Mouse (Mus musculus): ENCODE data around the gene Sec23b. TPM values are rescaled to one million over a fixed set of nuclear protein-coding genes. Genes with fewer than 3 reads are reported as not detected.
A peak's percentile ranks its signal among the peaks of the same experiment; 100 is the strongest.

Sec23b gene
- 71.1 and 73.1 TPM in 2 replicates for polyA plus RNA-seq (2014; fragmentation: Nextera tagmentation; extraction: Ambion mirVana)

- peak within 1 kb of the TSS; percentile 65 for H3K9ac ChIP-seq (ENCODE audit: low read length)
- H3K27me3 ChIP-seq (replicated peaks; ENCODE audit: control insufficient read depth, insufficient read depth, low read length) = no peaks in the 10 kb centered on the region
- ATAC-seq (peak; percentile 99), DNase-seq (ENCODE audit: low spot score) (peak; percentile 98)
- H3K27ac ChIP-seq (ENCODE audit: low read depth, low read length) = peak within 1 kb of the TSS; percentile 75
- peaks cover 4% of the 10 kb centered on the region; the same call in 1 of the 2 replicates for H3K4me1 ChIP-seq (ENCODE audit: control insufficient read depth, insufficient read depth, low read length)
- no peaks in the 10 kb centered on the region for H3K9me3 ChIP-seq (replicated peaks; ENCODE audit: control insufficient read depth, low read length)
- under 1% methylated on average over 44 of the region's 44 CpGs for WGBS
- peaks cover 5% of the 10 kb centered on the region; the same call in 1 of the 2 replicates for H3K36me3 ChIP-seq (ENCODE audit: control insufficient read depth, insufficient read depth, low read length)
- peak within 1 kb of the TSS; percentile 64 for H3K4me3 ChIP-seq (ENCODE audit: low read depth, low read length)
- peak within 1 kb of the TSS; percentile 64 for H3K4me2 ChIP-seq (ENCODE audit: low read length)
Observed at GRCm38 (mm10) chr2:144555820-144556552, at the start of gene Sec23b. Sec23b (plus strand) TSS chr2:144556229.

DNA sequence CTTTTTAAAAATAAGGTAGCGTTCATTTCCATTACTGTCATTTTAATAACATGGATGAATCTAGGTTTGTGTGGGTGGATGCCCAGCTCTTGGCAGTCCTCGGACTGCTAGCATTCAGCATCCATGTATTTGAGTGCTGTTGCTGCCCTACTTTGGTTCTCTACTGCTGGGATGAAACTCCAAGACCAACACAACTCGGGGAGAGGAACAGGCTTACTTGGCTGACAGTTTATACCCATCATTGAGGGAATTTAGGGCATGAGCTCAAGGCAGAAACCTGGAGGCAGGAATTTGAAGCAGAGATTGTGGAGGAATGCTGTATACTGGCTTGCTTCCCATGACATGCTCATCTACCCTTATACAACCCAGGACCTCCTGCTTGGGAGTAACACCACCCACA is 41.4 kb upstream of the Sec23b start:
- Histone ChIP-seq H3K27me3 (replicated peaks; ENCODE audit: control insufficient read depth, insufficient read depth, low read length) (no peaks in the 10 kb centered on the region), H3K4me2 (ENCODE audit: low read length) (no peak overlapping the region), H3K9me3 (replicated peaks; ENCODE audit: control insufficient read depth, low read length) (no peaks in the 10 kb centered on the region), H3K27ac (ENCODE audit: low read depth, low read length) (no peak overlapping the region), H3K9ac (ENCODE audit: low read length) (no peak overlapping the region), H3K36me3 (ENCODE audit: control insufficient read depth, insufficient read depth, low read length) (no peaks in the 10 kb centered on the region), H3K4me3 (ENCODE audit: low read depth, low read length) (no peak overlapping the region), H3K4me1 (ENCODE audit: control insufficient read depth, insufficient read depth, low read length) (no peaks in the 10 kb centered on the region)
- ATAC-seq (no peak), DNase-seq (ENCODE audit: low spot score) (no peak)
- 85% methylated on average over 3 of the region's 3 CpGs for WGBS

- Histone ChIP-seq H3K4me3 (ENCODE audit: low read depth, low read length) (no peak overlapping the region), H3K4me1 (ENCODE audit: control insufficient read depth, insufficient read depth, low read length) (no peaks in the 10 kb centered on the region), H3K27me3 (replicated peaks; ENCODE audit: control insufficient read depth, insufficient read depth, low read length) (no peaks in the 10 kb centered on the region), H3K9me3 (replicated peaks; ENCODE audit: control insufficient read depth, low read length) (no peaks in the 10 kb centered on the region), H3K9ac (ENCODE audit: low read length) (no peak overlapping the region), H3K4me2 (ENCODE audit: low read length) (no peak overlapping the region), H3K36me3 (ENCODE audit: control insufficient read depth, insufficient read depth, low read length) (no peaks in the 10 kb centered on the region), H3K27ac (ENCODE audit: low read depth, low read length) (no peak overlapping the region)
- DNase-seq (ENCODE audit: low spot score) = no peak
- 75% methylated on average over 3 of the region's 3 CpGs for WGBS
- no peak for ATAC-seq
Observed at GRCm38 (mm10) chr2:144519772-144520171, 36.3 kb upstream of the Sec23b start.

DNA sequence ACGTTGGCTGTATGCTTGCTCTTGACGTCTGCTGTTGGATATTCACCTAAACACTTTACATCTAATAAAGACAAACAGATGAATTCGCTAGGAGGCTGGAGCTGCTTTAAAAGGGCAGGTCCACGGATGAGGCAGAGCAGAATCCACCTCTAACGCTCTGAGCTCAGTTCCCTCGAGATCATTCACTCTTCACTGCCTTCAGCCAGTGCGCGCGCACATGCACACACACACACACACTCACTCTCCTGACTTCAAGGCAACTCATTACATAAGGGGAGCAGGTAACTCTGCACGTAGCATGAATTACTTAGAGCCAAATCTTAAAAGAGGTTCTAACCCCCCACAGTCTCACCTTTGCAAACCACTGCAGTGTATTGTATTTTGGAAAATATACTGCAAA is 30.2 kb upstream of the Sec23b start:
- DNase-seq (ENCODE audit: low spot score) (no peak), ATAC-seq (no peak)
- H3K4me3 ChIP-seq (ENCODE audit: low read depth, low read length) = no peak overlapping the region
- H3K9ac ChIP-seq (ENCODE audit: low read length) = no peak overlapping the region
- H3K27me3 ChIP-seq (replicated peaks; ENCODE audit: control insufficient read depth, insufficient read depth, low read length) = 0 out of 2 replicates have a peak, but pooled peaks cover 5% of the 10 kb centered on the region
- no peak overlapping the region for H3K4me2 ChIP-seq (ENCODE audit: low read length)
- H3K27ac ChIP-seq (ENCODE audit: low read depth, low read length) = no peak overlapping the region
- peaks cover 8% of the 10 kb centered on the region; the same call in 1 of the 2 replicates for H3K4me1 ChIP-seq (ENCODE audit: control insufficient read depth, insufficient read depth, low read length)
- 48% methylated on average over 10 of the region's 10 CpGs for WGBS
- H3K36me3 ChIP-seq (ENCODE audit: control insufficient read depth, insufficient read depth, low read length) = peaks cover 5% of the 10 kb centered on the region; the same call in 1 of the 2 replicates
- no peaks in the 10 kb centered on the region for H3K9me3 ChIP-seq (replicated peaks; ENCODE audit: control insufficient read depth, low read length)

- Histone ChIP-seq H3K27ac (ENCODE audit: low read depth, low read length) (peak within 1 kb of the TSS; percentile 97), H3K4me1 (ENCODE audit: control insufficient read depth, insufficient read depth, low read length) (peaks cover 8% of the 10 kb centered on the region; the same call in 1 of the 2 replicates), H3K4me2 (ENCODE audit: low read length) (peak within 1 kb of the TSS; percentile 80), H3K4me3 (ENCODE audit: low read depth, low read length) (peak within 1 kb of the TSS; percentile 91), H3K27me3 (replicated peaks; ENCODE audit: control insufficient read depth, insufficient read depth, low read length) (0 out of 2 replicates have a peak, but pooled peaks cover 5% of the 10 kb centered on the region), H3K36me3 (ENCODE audit: control insufficient read depth, insufficient read depth, low read length) (peaks cover 12% of the 10 kb centered on the region), H3K9ac (ENCODE audit: low read length) (peak within 1 kb of the TSS; percentile 90), H3K9me3 (replicated peaks; ENCODE audit: control insufficient read depth, low read length) (no peaks in the 10 kb centered on the region)
- WGBS = under 1% methylated on average over 56 of the region's 56 CpGs
- DNase-seq (ENCODE audit: low spot score) = peak; percentile 99
- ATAC-seq = peak; percentile 98
Observed at GRCm38 (mm10) chr2:144526981-144527820, 28.8 kb upstream of the Sec23b start, which contains the start of the genes Dzank1 and Polr3f. Dzank1 (minus strand) TSS chr2:144527414. Polr3f (plus strand) TSS chr2:144527718.

DNA sequence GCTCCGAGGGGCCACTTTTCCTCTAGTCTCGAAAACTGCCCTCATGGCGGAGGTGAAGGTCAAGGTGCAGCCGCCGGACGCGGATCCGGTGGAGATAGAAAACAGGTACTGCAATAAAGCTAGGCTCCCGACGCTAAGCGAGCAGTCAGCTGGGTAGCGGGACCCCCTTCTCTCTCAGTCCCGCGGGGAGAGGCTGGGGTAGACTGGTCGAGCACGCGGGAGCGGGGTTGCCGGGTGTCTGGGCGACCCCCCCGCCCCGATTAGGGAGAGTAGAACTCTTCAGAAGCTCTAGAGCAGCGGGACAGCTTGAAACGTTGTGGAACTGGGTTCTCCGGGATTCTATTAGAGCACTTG is 28.2 kb upstream of the Sec23b start:
- peak overlapping the region; percentile 97 for H3K27ac ChIP-seq (ENCODE audit: low read depth, low read length)
- 0% methylated on average over 25 of the region's 25 CpGs for WGBS
- H3K4me2 ChIP-seq (ENCODE audit: low read length) = peak overlapping the region; percentile 80
- ATAC-seq (peak; percentile 71), DNase-seq (ENCODE audit: low spot score) (no peak)
- H3K9ac ChIP-seq (ENCODE audit: low read length) = peak overlapping the region; percentile 90
- H3K4me3 ChIP-seq (ENCODE audit: low read depth, low read length) = peak overlapping the region; percentile 91
- 0 out of 2 replicates have a peak, but pooled peaks cover 5% of the 10 kb centered on the region for H3K27me3 ChIP-seq (replicated peaks; ENCODE audit: control insufficient read depth, insufficient read depth, low read length)
- no peaks in the 10 kb centered on the region for H3K9me3 ChIP-seq (replicated peaks; ENCODE audit: control insufficient read depth, low read length)
- H3K4me1 ChIP-seq (ENCODE audit: control insufficient read depth, insufficient read depth, low read length) = peaks cover 8% of the 10 kb centered on the region; the same call in 1 of the 2 replicates
- H3K36me3 ChIP-seq (ENCODE audit: control insufficient read depth, insufficient read depth, low read length) = peaks cover 15% of the 10 kb centered on the region

GRCm38 (mm10) chr2:144537123-144537522 is 18.9 kb upstream of the Sec23b start:
- H3K27me3 ChIP-seq (replicated peaks; ENCODE audit: control insufficient read depth, insufficient read depth, low read length) = no peaks in the 10 kb centered on the region

GRCm38 (mm10) chr2:144541246-144541645 is 14.8 kb upstream of the Sec23b start:
- Histone ChIP-seq H3K4me3 (ENCODE audit: low read depth, low read length) (no peak overlapping the region), H3K9me3 (replicated peaks; ENCODE audit: control insufficient read depth, low read length) (no peaks in the 10 kb centered on the region), H3K9ac (ENCODE audit: low read length) (no peak overlapping the region), H3K27ac (ENCODE audit: low read depth, low read length) (no peak overlapping the region), H3K36me3 (ENCODE audit: control insufficient read depth, insufficient read depth, low read length) (peaks cover 85% of the 10 kb centered on the region), H3K27me3 (replicated peaks; ENCODE audit: control insufficient read depth, insufficient read depth, low read length) (no peaks in the 10 kb centered on the region), H3K4me2 (ENCODE audit: low read length) (no peak overlapping the region), H3K4me1 (ENCODE audit: control insufficient read depth, insufficient read depth, low read length) (no peaks in the 10 kb centered on the region)
- peak; percentile 13 for DNase-seq (ENCODE audit: low spot score)
- WGBS = 89% methylated on average over 4 of the region's 4 CpGs
- ATAC-seq = no peak

More at GRCm38 (mm10) chr2:144537123-144537522, 18.9 kb upstream of the Sec23b start:
- Histone ChIP-seq H3K4me1 (ENCODE audit: control insufficient read depth, insufficient read depth, low read length) (no peaks in the 10 kb centered on the region), H3K9me3 (replicated peaks; ENCODE audit: control insufficient read depth, low read length) (no peaks in the 10 kb centered on the region), H3K27ac (ENCODE audit: low read depth, low read length) (no peak overlapping the region), H3K4me3 (ENCODE audit: low read depth, low read length) (no peak overlapping the region), H3K4me2 (ENCODE audit: low read length) (no peak overlapping the region), H3K36me3 (ENCODE audit: control insufficient read depth, insufficient read depth, low read length) (peaks cover 88% of the 10 kb centered on the region), H3K9ac (ENCODE audit: low read length) (no peak overlapping the region)
- WGBS = 96% methylated on average over 7 of the region's 7 CpGs
- no peak for DNase-seq (ENCODE audit: low spot score)
- no peak for ATAC-seq

Measured in forebrain, embryonic 14.5 days (tissue).